Mouse (Mus musculus): ENCODE results near the gene Cbx3. TPM values are rescaled to one million over a fixed set of nuclear protein-coding genes. Genes with fewer than 3 reads are reported as not detected.

Cbx3 gene
- 310 and 354 TPM in 2 replicates for polyA plus RNA-seq (2015; fragmentation: Nextera tagmentation; extraction: Ambion mirVana)

- no peaks in the 10 kb centered on the region for H3K9me3 ChIP-seq (replicated peaks)
- peaks cover 24% of the 10 kb centered on the region for H3K36me3 ChIP-seq
- H3K27me3 ChIP-seq (replicated peaks): no peaks in the 10 kb centered on the region
- peak within 1 kb of the TSS; percentile 100 for H3K9ac ChIP-seq (replicated peaks)
- peak; percentile 86 for ATAC-seq (ENCODE audit: low FRiP score)
- peak within 1 kb of the TSS; percentile 100 for H3K27ac ChIP-seq (replicated peaks)
- WGBS: under 1% methylated on average over 74 of the region's 99 CpGs
- peaks cover 43% of the 10 kb centered on the region for H3K4me1 ChIP-seq
- H3K4me3 ChIP-seq (replicated peaks): peak within 1 kb of the TSS; percentile 97
- H3K4me2 ChIP-seq: peak within 1 kb of the TSS; percentile 60
Measured at GRCm38 (mm10) chr6:51470311-51471178, at the start of gene Cbx3. TSS of gene Cbx3 (plus strand) at chr6:51470360.

- Histone ChIP-seq H3K27me3 (replicated peaks) (no peaks in the 10 kb centered on the region), H3K9ac (replicated peaks) (no peak overlapping the region), H3K4me2 (no peak overlapping the region), H3K4me1 (no peaks in the 10 kb centered on the region), H3K9me3 (replicated peaks) (no peaks in the 10 kb centered on the region), H3K27ac (replicated peaks) (no peak overlapping the region), H3K36me3 (no peaks in the 10 kb centered on the region), H3K4me3 (replicated peaks) (no peak overlapping the region)
- WGBS: 51% methylated on average over 11 of the region's 11 CpGs
- ATAC-seq (ENCODE audit: low FRiP score): no peak
Measured at GRCm38 (mm10) chr6:51423466-51424122, 46.6 kb upstream of the Cbx3 start.

GRCm38 (mm10) chr6:51424537-51424936 is 45.6 kb upstream of the Cbx3 start:
- no peaks in the 10 kb centered on the region for H3K9me3 ChIP-seq (replicated peaks)
- no peaks in the 10 kb centered on the region for H3K4me1 ChIP-seq
- 86% methylated on average over 2 of the region's 2 CpGs for WGBS
- H3K4me2 ChIP-seq: no peak overlapping the region
- no peak overlapping the region for H3K9ac ChIP-seq (replicated peaks)
- H3K36me3 ChIP-seq: no peaks in the 10 kb centered on the region
- no peak for ATAC-seq (ENCODE audit: low FRiP score)
- H3K27ac ChIP-seq (replicated peaks): no peak overlapping the region
- H3K27me3 ChIP-seq (replicated peaks): no peaks in the 10 kb centered on the region
- no peak overlapping the region for H3K4me3 ChIP-seq (replicated peaks)

- Histone ChIP-seq H3K4me2 (peak within 1 kb of the TSS; percentile 91), H3K9ac (replicated peaks) (peak within 1 kb of the TSS; percentile 57), H3K27me3 (replicated peaks) (peaks cover 35% of the 10 kb centered on the region), H3K36me3 (no peaks in the 10 kb centered on the region), H3K4me1 (peaks cover 25% of the 10 kb centered on the region), H3K27ac (replicated peaks) (no peak within 1 kb of the TSS), H3K4me3 (replicated peaks) (peak within 1 kb of the TSS; percentile 55), H3K9me3 (replicated peaks) (no peaks in the 10 kb centered on the region)
- WGBS: under 1% methylated on average over 74 of the region's 74 CpGs
- peak; percentile 82 for ATAC-seq (ENCODE audit: low FRiP score)
Measured at GRCm38 (mm10) chr6:51432535-51433397, 37.4 kb upstream of the Cbx3 start, which contains the start of gene Nfe2l3. TSS of gene Nfe2l3 (plus strand) at chr6:51432670.

- Histone ChIP-seq H3K9me3 (replicated peaks) (no peaks in the 10 kb centered on the region), H3K9ac (replicated peaks) (no peak overlapping the region), H3K4me3 (replicated peaks) (peak overlapping the region; percentile 55; the same call in 1 of the 2 replicates), H3K27ac (replicated peaks) (no peak overlapping the region), H3K4me1 (peaks cover 25% of the 10 kb centered on the region), H3K4me2 (peak overlapping the region; percentile 91), H3K27me3 (replicated peaks) (peaks cover 35% of the 10 kb centered on the region), H3K36me3 (no peaks in the 10 kb centered on the region)
- 30% methylated on average over 7 of the region's 7 CpGs for WGBS
- no peak for ATAC-seq (ENCODE audit: low FRiP score)
Measured at GRCm38 (mm10) chr6:51434270-51434669, 35.9 kb upstream of the Cbx3 start.

GRCm38 (mm10) chr6:51437665-51438064 is 32.5 kb upstream of the Cbx3 start:
- 81% methylated on average over 4 of the region's 4 CpGs for WGBS

GRCm38 (mm10) chr6:51438826-51439330 is 31.3 kb upstream of the Cbx3 start:
- Histone ChIP-seq H3K9me3 (replicated peaks) (no peaks in the 10 kb centered on the region), H3K27me3 (replicated peaks) (peaks cover 12% of the 10 kb centered on the region; the same call in 1 of the 2 replicates), H3K27ac (replicated peaks) (no peak overlapping the region), H3K4me2 (no peak overlapping the region), H3K4me3 (replicated peaks) (no peak overlapping the region), H3K36me3 (no peaks in the 10 kb centered on the region), H3K4me1 (peaks cover 9% of the 10 kb centered on the region), H3K9ac (replicated peaks) (no peak overlapping the region)
- WGBS: 79% methylated on average over 9 of the region's 9 CpGs
- no peak for ATAC-seq (ENCODE audit: low FRiP score)

More at GRCm38 (mm10) chr6:51437665-51438064, 32.5 kb upstream of the Cbx3 start:
- Histone ChIP-seq H3K4me1 (peaks cover 20% of the 10 kb centered on the region), H3K9me3 (replicated peaks) (no peaks in the 10 kb centered on the region), H3K27me3 (replicated peaks) (peaks cover 22% of the 10 kb centered on the region), H3K4me3 (replicated peaks) (no peak overlapping the region), H3K36me3 (no peaks in the 10 kb centered on the region), H3K27ac (replicated peaks) (no peak overlapping the region), H3K9ac (replicated peaks) (no peak overlapping the region), H3K4me2 (no peak overlapping the region)
- no peak for ATAC-seq (ENCODE audit: low FRiP score)

GRCm38 (mm10) chr6:51442191-51442835 is 27.8 kb upstream of the Cbx3 start:
- Histone ChIP-seq H3K27me3 (replicated peaks) (no peaks in the 10 kb centered on the region), H3K4me1 (no peaks in the 10 kb centered on the region), H3K9me3 (replicated peaks) (no peaks in the 10 kb centered on the region), H3K9ac (replicated peaks) (no peak overlapping the region), H3K4me3 (replicated peaks) (no peak overlapping the region), H3K4me2 (no peak overlapping the region), H3K36me3 (no peaks in the 10 kb centered on the region), H3K27ac (replicated peaks) (no peak overlapping the region)
- no peak for ATAC-seq (ENCODE audit: low FRiP score)
- WGBS: 52% methylated on average over 9 of the region's 9 CpGs

- H3K9ac ChIP-seq (replicated peaks): no peak overlapping the region
- H3K9me3 ChIP-seq (replicated peaks): no peaks in the 10 kb centered on the region
- ATAC-seq (ENCODE audit: low FRiP score): no peak
- H3K27me3 ChIP-seq (replicated peaks): no peaks in the 10 kb centered on the region
- 54% methylated on average over 7 of the region's 7 CpGs for WGBS
- no peak overlapping the region for H3K4me2 ChIP-seq
- H3K36me3 ChIP-seq: peaks cover 5% of the 10 kb centered on the region; the same call in 1 of the 2 replicates
- no peaks in the 10 kb centered on the region for H3K4me1 ChIP-seq
- H3K27ac ChIP-seq (replicated peaks): no peak overlapping the region
- no peak overlapping the region for H3K4me3 ChIP-seq (replicated peaks)
Measured at GRCm38 (mm10) chr6:51452927-51453503, 17.1 kb upstream of the Cbx3 start.

- no peak for ATAC-seq (ENCODE audit: low FRiP score)
- peaks cover 20% of the 10 kb centered on the region for H3K36me3 ChIP-seq
Measured at GRCm38 (mm10) chr6:51454949-51455348, 15.2 kb upstream of the Cbx3 start.

More at GRCm38 (mm10) chr6:51454949-51455348, 15.2 kb upstream of the Cbx3 start:
- Histone ChIP-seq H3K27ac (replicated peaks) (no peak overlapping the region), H3K4me3 (replicated peaks) (no peak overlapping the region), H3K27me3 (replicated peaks) (no peaks in the 10 kb centered on the region), H3K4me1 (0 out of 2 replicates have a peak, but pooled peaks cover 4% of the 10 kb centered on the region), H3K9me3 (replicated peaks) (no peaks in the 10 kb centered on the region), H3K9ac (replicated peaks) (no peak overlapping the region), H3K4me2 (no peak overlapping the region)
- 69% methylated on average over 3 of the region's 3 CpGs for WGBS
